8 mouse cellular contexts compared by ENCODE assay signal in the genomic region with DNA sequence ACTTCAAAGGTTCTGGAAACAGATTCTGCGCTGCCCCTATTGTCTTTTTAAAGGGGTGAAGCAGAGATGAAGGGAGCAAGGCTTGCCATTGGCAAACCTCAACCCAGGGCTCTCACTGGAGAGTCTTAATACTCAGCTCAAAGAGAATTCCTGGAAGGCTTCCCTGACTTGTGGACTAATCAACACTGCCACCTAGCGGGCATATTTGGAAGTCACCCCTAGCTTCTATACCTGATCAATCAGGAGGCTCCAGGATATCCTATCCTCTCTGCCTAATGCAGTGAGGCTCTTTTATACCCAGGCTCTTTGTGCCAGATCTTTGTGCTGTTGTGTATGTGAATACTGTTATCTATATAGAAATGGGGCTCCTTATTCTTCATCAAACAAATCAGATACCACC. TPM values are rescaled to one million over a fixed set of nuclear protein-coding genes. Genes with fewer than 3 reads are reported as not detected.
DNase-seq lines count a peak whose midpoint lies in the region; ATAC-seq and TF ChIP-seq lines count a peak whose summit lies in the region.

No protein-coding gene starts in this region.

- no peak overlapping the region for H3K4me2 ChIP-seq in intestine, embryonic 14.5 days (ENCODE audit: low read length)
- no peak overlapping the region for H3K4me2 ChIP-seq in intestine, embryonic 15.5 days (replicated peaks)
- no peak overlapping the region for H3K4me2 ChIP-seq in midbrain, embryonic 13.5 days (replicated peaks)

- H3K9ac ChIP-seq in intestine, embryonic 14.5 days (ENCODE audit: low read length) = no peak overlapping the region
- H3K9ac ChIP-seq in intestine, embryonic 15.5 days = no peak overlapping the region
- no peak overlapping the region for H3K9ac ChIP-seq in midbrain, embryonic 13.5 days (replicated peaks)

- no peak for TF ChIP-seq POLR2A in small intestine, adult 2 months (IDR thresholded peaks at IDR 0.05; ENCODE audit: low read depth, low read length)

- no peaks in the 10 kb centered on the region for H3K9me3 ChIP-seq in intestine, embryonic 14.5 days (ENCODE audit: control insufficient read depth, low read length)
- no peaks in the 10 kb centered on the region for H3K9me3 ChIP-seq in intestine, embryonic 15.5 days
- no peaks in the 10 kb centered on the region for H3K9me3 ChIP-seq in midbrain, embryonic 13.5 days

- peak; percentile 42; the same call in 1 of the 2 replicates for TF ChIP-seq CTCF in small intestine, adult 2 months (IDR thresholded peaks at IDR 0.05; ENCODE audit: extremely low read depth, insufficient read length, insufficient replicate concordance, low read depth, low read length)

- no peak overlapping the region for H3K27ac ChIP-seq in intestine, embryonic 14.5 days (ENCODE audit: low read depth)
- no peak overlapping the region for H3K27ac ChIP-seq in intestine, embryonic 15.5 days
- no peak overlapping the region for H3K27ac ChIP-seq in midbrain, embryonic 13.5 days
- no peak overlapping the region for H3K27ac ChIP-seq in small intestine, adult 2 months (ENCODE audit: insufficient read depth, low read depth, low read length)

- H3K36me3 ChIP-seq in intestine, embryonic 14.5 days (ENCODE audit: control insufficient read depth, insufficient read depth, low read length) = no peaks in the 10 kb centered on the region
- no peaks in the 10 kb centered on the region for H3K36me3 ChIP-seq in intestine, embryonic 15.5 days
- H3K36me3 ChIP-seq in midbrain, embryonic 13.5 days = no peaks in the 10 kb centered on the region
- no peaks in the 10 kb centered on the region for H3K36me3 ChIP-seq in small intestine, adult 2 months (ENCODE audit: control insufficient read depth, insufficient read depth, low read length)

- peak; percentile 90 for DNase-seq in intestine, embryonic 14.5 days (ENCODE audit: low spot score)
- peak; percentile 75 for DNase-seq in gastrocnemius, postnatal 10 days
- DNase-seq in kidney, adult 11 months = peak; percentile 54
- peak; percentile 85 to 91 for DNase-seq in left cerebral cortex, postnatal 14 days (ENCODE audit: low spot score in 2 of 2)

- WGBS in intestine, embryonic 14.5 days = 5% methylated on average over 2 of the region's 2 CpGs
- WGBS in intestine, embryonic 15.5 days = 5% methylated on average over 2 of the region's 2 CpGs
- 0% methylated on average over 2 of the region's 2 CpGs for WGBS in midbrain, embryonic 13.5 days
- 1% methylated on average over 2 of the region's 2 CpGs for WGBS in small intestine, adult 2 months

- no peak overlapping the region for H3K4me3 ChIP-seq in intestine, embryonic 14.5 days (ENCODE audit: low read depth, low read length)
- no peak overlapping the region for H3K4me3 ChIP-seq in intestine, embryonic 15.5 days (replicated peaks)
- no peak overlapping the region for H3K4me3 ChIP-seq in midbrain, embryonic 13.5 days (replicated peaks)
- H3K4me3 ChIP-seq in small intestine, adult 2 months (ENCODE audit: low read depth, low read length) = no peak overlapping the region

- intact Hi-C loops in left cerebral cortex, postnatal 14 days (cut with DNase I) = loop anchor here (5.0 to 10.0 kb wide), 2 partner anchors 468 to 985 kb away; a partner anchor contains a TSS

- H3K27me3 ChIP-seq in intestine, embryonic 14.5 days (replicated peaks; ENCODE audit: control insufficient read depth, insufficient read depth, low read length) = no peaks in the 10 kb centered on the region
- no peaks in the 10 kb centered on the region for H3K27me3 ChIP-seq in intestine, embryonic 15.5 days (replicated peaks)
- no peaks in the 10 kb centered on the region for H3K27me3 ChIP-seq in midbrain, embryonic 13.5 days
- no peaks in the 10 kb centered on the region for H3K27me3 ChIP-seq in small intestine, adult 2 months (ENCODE audit: control insufficient read depth, insufficient read depth, low read length)

- H3K4me1 ChIP-seq in intestine, embryonic 14.5 days (replicated peaks; ENCODE audit: control insufficient read depth, insufficient read depth, low read length) = no peaks in the 10 kb centered on the region
- no peaks in the 10 kb centered on the region for H3K4me1 ChIP-seq in intestine, embryonic 15.5 days (replicated peaks)
- H3K4me1 ChIP-seq in midbrain, embryonic 13.5 days (replicated peaks) = no peaks in the 10 kb centered on the region
- no peaks in the 10 kb centered on the region for H3K4me1 ChIP-seq in small intestine, adult 2 months (ENCODE audit: control insufficient read depth, insufficient read depth, insufficient read length, low read length)

- 0 out of 2 replicates have a peak, but pooled peaks have one; percentile 53 for ATAC-seq in intestine, embryonic 14.5 days (replicated peaks; ENCODE audit: low FRiP score, low TSS enrichment, low read depth)
- ATAC-seq in intestine, embryonic 15.5 days = no peak
- peak; percentile 60 for ATAC-seq in common myeloid progenitor, adult 5-6 weeks (replicated peaks; ENCODE audit: low read depth, poor library complexity, severe bottlenecking)
- peak; percentile 90 for ATAC-seq in midbrain, embryonic 13.5 days

RNA-seq across cellular contexts. Expression of a gene that starts 28.0 kb away (rescaled TPM):
- polyA plus RNA-seq in intestine, embryonic 14.5 days (2014; fragmentation: Nextera tagmentation; extraction: Ambion mirVana) = 7.8 and 8.7 TPM in 2 replicates
- polyA plus RNA-seq in intestine, embryonic 15.5 days (2015; fragmentation: Nextera tagmentation; extraction: Ambion mirVana) = 8.0 and 9.3 TPM in 2 replicates
- 9.3 and 11.6 TPM in 2 replicates for total RNA-seq in common myeloid progenitor, adult 5-6 weeks (2017)
- 10 to 100 TPM; 14.6 to 15.9 TPM for total RNA-seq in gastrocnemius, postnatal 10 days (2021)
- total RNA-seq in left cerebral cortex, postnatal 14 days (2021) = 10 to 100 TPM in 1 of 2 experiments, 1 to 10 TPM in 1; 9.9 to 12.5 TPM
- 3.3 and 3.5 TPM in 2 replicates for polyA plus RNA-seq in midbrain, embryonic 13.5 days (2015; fragmentation: Nextera tagmentation; extraction: Ambion mirVana)
- 57.0 and 73.1 TPM in 2 replicates for polyA plus RNA-seq in small intestine, adult 2 months (2012; rRNA removed)
